Mouse (Mus musculus) heart, embryonic 11.5 days (tissue): Measurements from ENCODE around the gene Lemd2. TPM values are rescaled to one million over a fixed set of nuclear protein-coding genes. Genes with fewer than 3 reads are reported as not detected.

ENCODE experiments used
- ATAC-seq: fragments of 200-750 bp; cut with Nextera tagmentation; replicated peaks from 2 replicates; pipeline ENCODE4 v1.8.0; 2017; ENCODE audit warnings: moderate library complexity; ENCODE audit not compliant: insufficient number of reproducible peaks, low FRiP score, low TSS enrichment
- H3K27ac ChIP-seq: fragments of 300-500 bp; sonication (generic); 2 replicates; pipeline ENCODE4 v1.5.1; 2014; ENCODE audit warnings: mild to moderate bottlenecking, low read depth, low read length
- H3K27me3 ChIP-seq: fragments of 300-500 bp; sonication (generic); 2 replicates; pipeline ENCODE4 v1.6.1; 2014; ENCODE audit warnings: mild to moderate bottlenecking, low read length, mixed read lengths; ENCODE audit not compliant: control insufficient read depth, insufficient read depth
- H3K36me3 ChIP-seq: fragments of 300-500 bp; sonication (generic); 2 replicates; pipeline ENCODE4 v1.6.1; 2014; ENCODE audit warnings: mild to moderate bottlenecking, low read length, moderate library complexity, mixed read lengths; ENCODE audit not compliant: control insufficient read depth, insufficient read depth
- H3K4me1 ChIP-seq: fragments of 300-500 bp; sonication (generic); 2 replicates; pipeline ENCODE4 v1.6.1; 2014; ENCODE audit warnings: low read length; ENCODE audit not compliant: control insufficient read depth, insufficient read depth
- H3K4me2 ChIP-seq: fragments of 300-500 bp; sonication (generic); 2 replicates; pipeline ENCODE4 v1.6.1; 2014; ENCODE audit warnings: mild to moderate bottlenecking, moderate library complexity
- H3K4me3 ChIP-seq: fragments of 300-500 bp; sonication (generic); 2 replicates; pipeline ENCODE4 v1.5.1; 2014; ENCODE audit warnings: low read depth, low read length
- H3K9ac ChIP-seq: fragments of 300-500 bp; sonication (generic); 2 replicates; pipeline ENCODE4 v1.6.1; 2014; ENCODE audit warnings: mild to moderate bottlenecking, low read depth, low read length, moderate library complexity
- H3K9me3 ChIP-seq: fragments of 300-500 bp; sonication (generic); replicated peaks from 2 replicates; pipeline ENCODE4 v1.6.1; 2016; ENCODE audit warnings: low read length; ENCODE audit not compliant: control insufficient read depth
- WGBS: fragments of 180-500 bp; shearing (Covaris S2); extraction: QIAGEN DNeasy Blood & Tissue Kit; methylation state at CpG from one replicate; pipeline ENCODE4 v1.1.7; 2014; ENCODE audit not compliant: insufficient replicate concordance; 5-methylcytosine and 5-hydroxymethylcytosine counted together
- polyA plus RNA-seq: library from polyadenylated mRNA; unstranded; fragments of >200 nt; fragmentation: Nextera tagmentation; extraction: Ambion mirVana; gene quantifications from 2 replicates; pipeline ENCODE4 v1.2.1, GENCODE M21; 2014

The Lemd2 gene
- polyA plus RNA-seq, 1 experiment from 2014 or later: 6.7 TPM

- ATAC-seq: no peak
- H3K9ac ChIP-seq: no peak overlapping the region
- H3K4me1 ChIP-seq: no peaks in the 10 kb centered on the region
- H3K27me3 ChIP-seq: peaks cover 15% of the 10 kb centered on the region
- H3K9me3 ChIP-seq: no peaks in the 10 kb centered on the region
- H3K27ac ChIP-seq: no peak overlapping the region
- 54% methylated on average over 6 of the region's 6 CpGs for WGBS
- no peaks in the 10 kb centered on the region for H3K36me3 ChIP-seq
- no peak overlapping the region for H3K4me3 ChIP-seq
- no peak overlapping the region for H3K4me2 ChIP-seq
These were observed 26.9 kb upstream of the Lemd2 start for GRCm38 (mm10) chr17:27231146-27231503.

DNA sequence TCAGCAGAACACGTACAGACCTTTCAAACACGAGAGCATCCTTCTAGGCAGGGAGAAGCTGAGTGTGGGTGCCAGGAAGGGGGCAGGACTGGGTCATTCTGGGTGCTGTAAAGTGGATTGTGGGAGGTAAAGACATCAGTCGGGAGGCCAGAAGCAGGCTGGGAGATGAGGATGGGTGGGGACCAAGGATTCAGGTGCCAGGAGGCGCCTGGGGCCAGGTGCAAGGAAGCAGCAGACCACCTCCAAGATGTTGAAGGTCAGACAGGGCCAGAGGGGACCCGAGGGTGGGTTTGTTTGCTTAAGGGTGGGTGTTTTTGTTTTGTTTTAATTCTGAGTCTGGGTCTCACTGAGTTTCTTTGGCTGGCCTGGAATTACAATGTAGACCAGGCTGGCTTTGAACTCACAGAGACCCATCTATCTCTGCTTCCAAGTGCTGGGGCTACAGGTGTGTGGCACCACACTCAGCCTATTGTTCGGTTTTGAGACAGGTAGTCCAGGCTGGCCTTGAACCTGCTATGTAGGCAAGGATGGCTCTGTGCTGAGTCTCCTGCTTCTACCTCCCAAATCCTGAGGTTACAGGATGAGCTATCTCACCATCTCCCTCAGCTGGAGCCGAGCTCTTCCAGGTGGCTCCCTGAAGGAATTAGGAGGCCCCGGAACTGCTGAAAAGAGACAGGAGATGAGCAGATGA is 26.3 kb upstream of the Lemd2 start:
- ATAC-seq: no peak
- Histone ChIP-seq H3K4me1 (no peaks in the 10 kb centered on the region), H3K27me3 (peaks cover 15% of the 10 kb centered on the region), H3K36me3 (no peaks in the 10 kb centered on the region), H3K27ac (no peak overlapping the region), H3K9ac (no peak overlapping the region), H3K9me3 (no peaks in the 10 kb centered on the region), H3K4me2 (no peak overlapping the region), H3K4me3 (no peak overlapping the region)
- WGBS: 51% methylated on average over 8 of the region's 8 CpGs

DNA sequence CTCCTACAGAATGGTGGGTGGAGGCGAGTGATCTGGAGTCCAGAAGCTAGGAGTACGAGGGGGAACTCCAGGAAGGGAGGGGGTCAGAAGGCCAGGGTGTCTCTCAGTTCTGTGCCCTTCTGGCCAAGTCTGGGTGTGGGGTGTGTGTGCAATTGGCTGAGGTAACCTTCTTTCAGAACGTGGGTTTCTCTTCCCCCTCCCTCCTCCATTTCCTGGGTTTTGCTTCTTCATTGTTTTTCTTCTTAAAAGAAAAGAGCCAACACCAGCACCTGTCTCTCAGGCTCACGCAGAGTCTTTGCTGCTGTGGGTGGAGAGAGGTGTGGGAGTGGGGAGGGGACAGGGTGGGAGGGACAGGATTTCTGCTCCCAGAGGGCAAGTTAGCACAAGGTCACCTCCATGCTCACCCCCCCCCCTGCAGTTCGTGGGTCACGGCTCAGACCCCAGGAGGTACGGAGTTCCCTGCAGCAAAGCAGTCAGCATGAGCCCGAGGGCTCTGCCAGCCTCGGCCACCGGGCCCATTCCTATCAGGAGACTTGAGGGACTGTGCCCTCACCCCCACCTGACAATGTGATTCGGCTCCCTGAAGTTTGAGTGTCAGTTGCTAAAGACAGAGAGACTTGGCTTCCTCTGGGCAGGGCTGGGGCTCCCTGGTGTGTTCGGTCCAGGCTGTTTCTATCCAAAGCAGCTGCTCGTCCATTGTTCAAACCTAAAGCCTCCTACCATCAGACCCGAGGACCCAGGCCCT is 25.6 kb upstream of the Lemd2 start:
- H3K4me3 ChIP-seq: no peak overlapping the region
- H3K27ac ChIP-seq: no peak overlapping the region
- H3K4me1 ChIP-seq: no peaks in the 10 kb centered on the region
- H3K9me3 ChIP-seq: no peaks in the 10 kb centered on the region
- no peak for ATAC-seq
- 25% methylated on average over 14 of the region's 14 CpGs for WGBS
- no peaks in the 10 kb centered on the region for H3K36me3 ChIP-seq
- no peak overlapping the region for H3K9ac ChIP-seq
- H3K27me3 ChIP-seq: peaks cover 15% of the 10 kb centered on the region
- no peak overlapping the region for H3K4me2 ChIP-seq

DNA sequence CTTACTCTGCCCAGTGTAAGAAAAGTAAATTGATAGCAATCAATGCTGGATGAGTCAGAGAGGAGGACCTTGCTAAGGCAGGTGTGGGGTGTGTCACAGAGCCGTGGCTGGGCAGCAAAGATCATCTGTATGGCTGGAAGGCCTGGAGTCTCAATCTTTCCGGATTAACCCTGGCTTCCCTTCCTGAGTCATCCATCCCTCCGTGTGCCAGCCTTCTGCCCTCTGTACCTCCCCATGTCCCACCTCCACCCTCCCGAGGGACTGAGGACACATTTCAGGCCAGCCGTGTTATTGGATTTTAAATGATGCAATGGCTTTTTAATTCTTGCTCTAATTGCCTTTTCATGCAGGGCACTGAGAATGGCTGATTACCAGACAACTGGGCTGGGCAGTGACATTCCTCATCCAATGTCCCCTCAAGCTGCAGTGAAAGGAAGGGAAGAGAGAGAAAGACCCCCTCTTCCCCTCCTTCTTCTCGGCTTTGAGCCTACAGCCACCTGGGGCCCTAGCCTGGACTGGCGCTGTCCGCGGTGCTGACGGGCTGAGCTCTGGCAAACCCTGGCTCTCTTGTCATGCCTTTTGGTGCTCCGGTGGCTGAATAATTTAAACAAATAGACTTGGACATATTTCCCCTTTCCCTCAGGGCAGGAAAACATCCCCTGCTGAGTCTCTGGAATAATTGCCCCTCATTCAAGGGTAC is 24.1 kb upstream of the Lemd2 start:
- no peak overlapping the region for H3K4me3 ChIP-seq
- peaks cover 15% of the 10 kb centered on the region for H3K27me3 ChIP-seq
- 27% methylated on average over 11 of the region's 11 CpGs for WGBS

DNA sequence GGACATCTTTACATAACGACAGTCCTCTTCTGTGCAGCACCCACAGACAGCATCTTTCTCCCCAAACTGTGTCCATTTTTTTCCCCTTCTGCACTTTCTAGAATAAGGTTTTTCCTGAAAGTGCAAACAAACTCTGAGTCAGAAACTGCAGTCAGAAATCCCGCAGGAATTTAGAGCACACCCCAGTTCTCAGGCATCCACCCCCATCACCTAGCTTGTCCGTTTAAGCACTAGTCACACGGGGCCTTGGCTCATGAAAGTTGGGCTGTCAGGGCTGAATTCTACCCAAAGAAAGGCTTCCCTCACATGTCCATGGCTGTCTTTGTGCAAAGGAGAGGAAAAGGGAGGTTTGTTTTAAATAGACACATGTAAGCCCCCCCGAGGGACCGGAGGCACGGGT is 23.0 kb upstream of the Lemd2 start:
- no peak overlapping the region for H3K27ac ChIP-seq
- no peaks in the 10 kb centered on the region for H3K9me3 ChIP-seq
- H3K9ac ChIP-seq: no peak overlapping the region
- H3K36me3 ChIP-seq: no peaks in the 10 kb centered on the region
- no peak overlapping the region for H3K4me2 ChIP-seq
- H3K27me3 ChIP-seq: peaks cover 15% of the 10 kb centered on the region
- H3K4me1 ChIP-seq: no peaks in the 10 kb centered on the region
- no peak for ATAC-seq
- no peak overlapping the region for H3K4me3 ChIP-seq
- 55% methylated on average over 7 of the region's 7 CpGs for WGBS

More for the DNA sequence above, 24.1 kb upstream of the Lemd2 start:
- Histone ChIP-seq H3K4me2 (no peak overlapping the region), H3K9me3 (no peaks in the 10 kb centered on the region), H3K27ac (no peak overlapping the region), H3K9ac (no peak overlapping the region), H3K4me1 (no peaks in the 10 kb centered on the region), H3K36me3 (no peaks in the 10 kb centered on the region)
- no peak for ATAC-seq

- H3K27ac ChIP-seq: no peak overlapping the region
- H3K36me3 ChIP-seq: no peaks in the 10 kb centered on the region
- peaks cover 15% of the 10 kb centered on the region for H3K27me3 ChIP-seq
- no peak overlapping the region for H3K4me3 ChIP-seq
- no peaks in the 10 kb centered on the region for H3K4me1 ChIP-seq
- ATAC-seq: no peak
- no peak overlapping the region for H3K4me2 ChIP-seq
- no peak overlapping the region for H3K9ac ChIP-seq
- no peaks in the 10 kb centered on the region for H3K9me3 ChIP-seq
- WGBS: 34% methylated on average over 3 of the region's 3 CpGs
These were observed 22.4 kb upstream of the Lemd2 start for GRCm38 (mm10) chr17:27226701-27227100.

GRCm38 (mm10) chr17:27225801-27226200 is 21.5 kb upstream of the Lemd2 start:
- 78% methylated on average over 10 of the region's 10 CpGs for WGBS
- Histone ChIP-seq H3K27ac (no peak overlapping the region), H3K9ac (no peak overlapping the region), H3K27me3 (peaks cover 15% of the 10 kb centered on the region), H3K36me3 (no peaks in the 10 kb centered on the region), H3K4me1 (no peaks in the 10 kb centered on the region), H3K4me3 (no peak overlapping the region), H3K9me3 (no peaks in the 10 kb centered on the region), H3K4me2 (no peak overlapping the region)
- no peak for ATAC-seq

GRCm38 (mm10) chr17:27223821-27224220 is 19.6 kb upstream of the Lemd2 start:
- Histone ChIP-seq H3K9ac (no peak overlapping the region), H3K4me2 (no peak overlapping the region), H3K4me3 (no peak overlapping the region), H3K27me3 (peaks cover 10% of the 10 kb centered on the region), H3K36me3 (no peaks in the 10 kb centered on the region), H3K9me3 (no peaks in the 10 kb centered on the region), H3K27ac (no peak overlapping the region), H3K4me1 (no peaks in the 10 kb centered on the region)
- WGBS: 86% methylated on average over 6 of the region's 6 CpGs
- ATAC-seq: no peak
